Mouse (Mus musculus): ENCODE measurements around the gene Usp48. TPM values are rescaled to one million over a fixed set of nuclear protein-coding genes. Genes with fewer than 3 reads are reported as not detected.
"Not testable (repeated sequence)": the region's sequence is repeated elsewhere in the genome, so short reads cannot be mapped to it uniquely, and the experiment has no call there.

Gene Usp48
- polyA plus RNA-seq, 1 experiment from 2014 or later = 44.2 TPM

- H3K4me2 ChIP-seq = no peak overlapping the region
- H3K27me3 ChIP-seq (replicated peaks) = peaks cover 22% of the 10 kb centered on the region
- H3K27ac ChIP-seq (ENCODE audit: poor library complexity, severe bottlenecking) = no peak overlapping the region
- H3K9ac ChIP-seq = no peak overlapping the region
- WGBS = 62% methylated on average over 2 of the region's 2 CpGs
- H3K4me1 ChIP-seq (replicated peaks) = 0 out of 2 replicates have a peak, but pooled peaks cover 5% of the 10 kb centered on the region
- ATAC-seq (ENCODE audit: insufficient number of reproducible peaks, low FRiP score) = no peak
- no peaks in the 10 kb centered on the region for H3K36me3 ChIP-seq
- H3K4me3 ChIP-seq = no peak overlapping the region
- H3K9me3 ChIP-seq (replicated peaks) = no peaks in the 10 kb centered on the region
Measured at GRCm38 (mm10) chr4:137580299-137580698, 13.3 kb upstream of the Usp48 start.

GRCm38 (mm10) chr4:137581815-137582214 is 11.7 kb upstream of the Usp48 start:
- no peak overlapping the region for H3K27ac ChIP-seq (ENCODE audit: poor library complexity, severe bottlenecking)

GRCm38 (mm10) chr4:137589095-137589494 is 4.5 kb upstream of the Usp48 start:
- not testable (repeated sequence) for H3K27ac ChIP-seq (ENCODE audit: poor library complexity, severe bottlenecking); H3K36me3 ChIP-seq; H3K4me1 ChIP-seq (replicated peaks); H3K9ac ChIP-seq; H3K4me3 ChIP-seq; H3K9me3 ChIP-seq (replicated peaks); ATAC-seq (ENCODE audit: insufficient number of reproducible peaks, low FRiP score); H3K4me2 ChIP-seq
- WGBS = 78% methylated on average over 2 of the region's 3 CpGs
- H3K27me3 ChIP-seq (replicated peaks) = peaks cover 11% of the 10 kb centered on the region

More at GRCm38 (mm10) chr4:137581815-137582214, 11.7 kb upstream of the Usp48 start:
- WGBS = 38% methylated on average over 3 of the region's 3 CpGs
- Histone ChIP-seq H3K4me2 (no peak overlapping the region), H3K9me3 (replicated peaks) (no peaks in the 10 kb centered on the region), H3K36me3 (no peaks in the 10 kb centered on the region), H3K4me1 (replicated peaks) (0 out of 2 replicates have a peak, but pooled peaks cover 5% of the 10 kb centered on the region), H3K9ac (no peak overlapping the region), H3K4me3 (no peak overlapping the region), H3K27me3 (replicated peaks) (peaks cover 25% of the 10 kb centered on the region)
- no peak; the same call in 1 of the 2 replicates for ATAC-seq (ENCODE audit: insufficient number of reproducible peaks, low FRiP score)

GRCm38 (mm10) chr4:137589586-137589985 is 4.0 kb upstream of the Usp48 start:
- no peak overlapping the region for H3K4me2 ChIP-seq
- H3K9me3 ChIP-seq (replicated peaks) = no peaks in the 10 kb centered on the region
- no peak overlapping the region for H3K27ac ChIP-seq (ENCODE audit: poor library complexity, severe bottlenecking)
- WGBS = 79% methylated on average over 3 of the region's 3 CpGs
- no peak overlapping the region for H3K9ac ChIP-seq
- no peaks in the 10 kb centered on the region for H3K4me1 ChIP-seq (replicated peaks)
- peaks cover 11% of the 10 kb centered on the region for H3K27me3 ChIP-seq (replicated peaks)
- ATAC-seq (ENCODE audit: insufficient number of reproducible peaks, low FRiP score) = no peak
- H3K4me3 ChIP-seq = no peak overlapping the region
- no peaks in the 10 kb centered on the region for H3K36me3 ChIP-seq

GRCm38 (mm10) chr4:137590961-137591360 is 2.6 kb upstream of the Usp48 start:
- WGBS = 88% methylated on average over 4 of the region's 4 CpGs
- no peak overlapping the region for H3K9ac ChIP-seq
- H3K4me1 ChIP-seq (replicated peaks) = peaks cover 12% of the 10 kb centered on the region
- no peak overlapping the region for H3K4me2 ChIP-seq
- no peak for ATAC-seq (ENCODE audit: insufficient number of reproducible peaks, low FRiP score)
- H3K4me3 ChIP-seq = no peak overlapping the region
- H3K36me3 ChIP-seq = no peaks in the 10 kb centered on the region
- no peaks in the 10 kb centered on the region for H3K9me3 ChIP-seq (replicated peaks)
- H3K27ac ChIP-seq (ENCODE audit: poor library complexity, severe bottlenecking) = no peak overlapping the region
- peaks cover 11% of the 10 kb centered on the region for H3K27me3 ChIP-seq (replicated peaks)

- Histone ChIP-seq H3K9ac (peak overlapping the region; percentile 96), H3K4me3 (peak overlapping the region; percentile 85), H3K4me1 (replicated peaks) (peaks cover 45% of the 10 kb centered on the region), H3K36me3 (0 out of 2 replicates have a peak, but pooled peaks cover 3% of the 10 kb centered on the region), H3K27me3 (replicated peaks) (no peaks in the 10 kb centered on the region), H3K4me2 (peak overlapping the region; percentile 92), H3K27ac (ENCODE audit: poor library complexity, severe bottlenecking) (peak overlapping the region; percentile 99), H3K9me3 (replicated peaks) (no peaks in the 10 kb centered on the region)
- 3% methylated on average over 40 of the region's 40 CpGs for WGBS
- no peak for ATAC-seq (ENCODE audit: insufficient number of reproducible peaks, low FRiP score)
Measured at GRCm38 (mm10) chr4:137594496-137595270, 1.1 kb downstream of the Usp48 start.

GRCm38 (mm10) chr4:137597098-137597630 is 3.6 kb downstream of the Usp48 start:
- WGBS = 95% methylated on average over 4 of the region's 4 CpGs
- H3K9ac ChIP-seq = peak overlapping the region; percentile 45; the same call in 1 of the 2 replicates
- peaks cover 62% of the 10 kb centered on the region for H3K4me1 ChIP-seq (replicated peaks)
- no peak overlapping the region for H3K4me2 ChIP-seq
- H3K4me3 ChIP-seq = no peak overlapping the region
- 0 out of 2 replicates have a peak, but pooled peaks cover 3% of the 10 kb centered on the region for H3K36me3 ChIP-seq
- no peaks in the 10 kb centered on the region for H3K27me3 ChIP-seq (replicated peaks)
- no peaks in the 10 kb centered on the region for H3K9me3 ChIP-seq (replicated peaks)
- no peak overlapping the region for H3K27ac ChIP-seq (ENCODE audit: poor library complexity, severe bottlenecking)
- no peak for ATAC-seq (ENCODE audit: insufficient number of reproducible peaks, low FRiP score)

- H3K4me2 ChIP-seq = no peak overlapping the region
- no peak for ATAC-seq (ENCODE audit: insufficient number of reproducible peaks, low FRiP score)
- H3K4me3 ChIP-seq = no peak overlapping the region
- 0 out of 2 replicates have a peak, but pooled peaks cover 3% of the 10 kb centered on the region for H3K36me3 ChIP-seq
- no peak overlapping the region for H3K27ac ChIP-seq (ENCODE audit: poor library complexity, severe bottlenecking)
- H3K27me3 ChIP-seq (replicated peaks) = no peaks in the 10 kb centered on the region
- no peak overlapping the region for H3K9ac ChIP-seq
- H3K9me3 ChIP-seq (replicated peaks) = no peaks in the 10 kb centered on the region
- peaks cover 76% of the 10 kb centered on the region for H3K4me1 ChIP-seq (replicated peaks)
- WGBS = 78% methylated on average over 5 of the region's 5 CpGs
Measured at GRCm38 (mm10) chr4:137598577-137598976, 5.0 kb downstream of the Usp48 start.

- H3K9me3 ChIP-seq (replicated peaks) = no peaks in the 10 kb centered on the region
- no peaks in the 10 kb centered on the region for H3K27me3 ChIP-seq (replicated peaks)
- H3K36me3 ChIP-seq = peaks cover 30% of the 10 kb centered on the region
- no peak overlapping the region for H3K27ac ChIP-seq (ENCODE audit: poor library complexity, severe bottlenecking)
- no peak for ATAC-seq (ENCODE audit: insufficient number of reproducible peaks, low FRiP score)
- peaks cover 57% of the 10 kb centered on the region for H3K4me1 ChIP-seq (replicated peaks)
- no peak overlapping the region for H3K9ac ChIP-seq
- WGBS = 54% methylated on average over 11 of the region's 11 CpGs
- peak overlapping the region; percentile 14; the same call in 1 of the 2 replicates for H3K4me2 ChIP-seq
- H3K4me3 ChIP-seq = no peak overlapping the region
Measured at GRCm38 (mm10) chr4:137603449-137604171, 10.1 kb downstream of the Usp48 start.

- Histone ChIP-seq H3K4me1 (replicated peaks) (peaks cover 42% of the 10 kb centered on the region), H3K27me3 (replicated peaks) (no peaks in the 10 kb centered on the region), H3K4me2 (no peak overlapping the region), H3K9ac (no peak overlapping the region), H3K4me3 (no peak overlapping the region), H3K27ac (ENCODE audit: poor library complexity, severe bottlenecking) (no peak overlapping the region), H3K9me3 (replicated peaks) (no peaks in the 10 kb centered on the region), H3K36me3 (peaks cover 63% of the 10 kb centered on the region)
- no peak for ATAC-seq (ENCODE audit: insufficient number of reproducible peaks, low FRiP score)
- 96% methylated on average over 2 of the region's 2 CpGs for WGBS
Measured at GRCm38 (mm10) chr4:137607023-137607422, 13.5 kb downstream of the Usp48 start.

GRCm38 (mm10) chr4:137609281-137609680 is 15.7 kb downstream of the Usp48 start:
- ATAC-seq (ENCODE audit: insufficient number of reproducible peaks, low FRiP score) = no peak
- no peak overlapping the region for H3K4me3 ChIP-seq
- H3K27ac ChIP-seq (ENCODE audit: poor library complexity, severe bottlenecking) = no peak overlapping the region
- peaks cover 86% of the 10 kb centered on the region for H3K36me3 ChIP-seq
- H3K27me3 ChIP-seq (replicated peaks) = no peaks in the 10 kb centered on the region
- no peak overlapping the region for H3K4me2 ChIP-seq
- WGBS = 77% methylated on average over 7 of the region's 7 CpGs
- H3K4me1 ChIP-seq (replicated peaks) = peaks cover 21% of the 10 kb centered on the region; the same call in 1 of the 2 replicates
- no peaks in the 10 kb centered on the region for H3K9me3 ChIP-seq (replicated peaks)
- H3K9ac ChIP-seq = no peak overlapping the region
